Mouse (Mus musculus) CH12.LX (cell line): ENCODE measurements around the gene Pappa2. TPM values are rescaled to one million over a fixed set of nuclear protein-coding genes. Genes with fewer than 3 reads are reported as not detected.

Experiments
- DNase-seq: peaks from one replicate; pipeline ENCODE4 v3.0.0-alpha.2; 2013; ENCODE audit errors: extremely low read depth
- H3K27ac ChIP-seq: 2 replicates; pipeline ENCODE4 v1.5.1; 2012; ENCODE audit warnings: low read depth, mild to moderate bottlenecking, control low read depth, moderate library complexity; ENCODE audit not compliant: insufficient read depth
- H3K27me3 ChIP-seq: replicated peaks from 2 replicates; pipeline ENCODE3; 2012; ENCODE audit warnings: inconsistent platforms
- H3K36me3 ChIP-seq, 2 experiments: replicated peaks in 1 of 2; 2 replicates each; pipeline versions ENCODE3 to v1.6.1; 2012; ENCODE audit warnings: inconsistent platforms in 1 of 2, low read length in 1 of 2, mild to moderate bottlenecking in 1 of 2, mixed read lengths in 1 of 2, moderate library complexity in 1 of 2; ENCODE audit not compliant: control insufficient read depth in 1 of 2, insufficient read depth in 1 of 2
- H3K4me1 ChIP-seq, 2 experiments: 2 replicates each; pipeline ENCODE4 v1.6.1; 2012; ENCODE audit warnings: inconsistent platforms in 1 of 2, moderate library complexity in 1 of 2; ENCODE audit not compliant: insufficient read depth in 2 of 2, control insufficient read depth in 1 of 2
- H3K4me2 ChIP-seq: 2 replicates; pipeline ENCODE4 v1.6.1; 2012; ENCODE audit warnings: low read depth, mild to moderate bottlenecking, control low read depth; ENCODE audit not compliant: poor library complexity, insufficient read depth, severe bottlenecking
- H3K4me3 ChIP-seq, 3 experiments: fragments of 150-350 bp in 1 of 3; sonication (generic) in 1 of 3; replicated peaks in 1 of 3; 2 replicates each; pipeline versions ENCODE3 to v1.5.1; 2011 to 2012; ENCODE audit warnings: low read depth in 2 of 3, low read length in 2 of 3, mild to moderate bottlenecking in 2 of 3, moderate library complexity in 2 of 3, control low read depth in 1 of 3, improper control_type of control experiment in 1 of 3, inconsistent platforms in 1 of 3, mixed read lengths in 1 of 3; ENCODE audit not compliant: poor library complexity in 1 of 3
- H3K79me2 ChIP-seq: replicated peaks from 2 replicates; pipeline ENCODE4 v1.6.1; 2012; ENCODE audit warnings: mild to moderate bottlenecking, moderate library complexity; ENCODE audit not compliant: control insufficient read depth, poor library complexity, insufficient read depth, severe bottlenecking; ENCODE audit errors: extremely low read depth
- H3K9ac ChIP-seq: 2 replicates; pipeline ENCODE4 v1.6.1; 2012; ENCODE audit warnings: low read depth, mild to moderate bottlenecking, control low read depth, moderate library complexity; ENCODE audit not compliant: insufficient read depth
- H3K9me3 ChIP-seq: replicated peaks from 2 replicates; pipeline ENCODE3; 2012; ENCODE audit warnings: low read length, inconsistent platforms, mixed read lengths
- BHLHE40 ChIP-seq: IDR thresholded peaks from 2 replicates; pipeline ENCODE4 v1.6.1; 2011; ENCODE audit warnings: mild to moderate bottlenecking, low read depth, low read length, improper control_type of control experiment
- CHD2 ChIP-seq: IDR thresholded peaks from 2 replicates; pipeline ENCODE4 v1.6.1; 2011; ENCODE audit warnings: low read length, improper control_type of control experiment
- CTCF ChIP-seq, 2 experiments: IDR thresholded peaks in 1 of 2; conservative IDR thresholded peaks in 1 of 2; 2 replicates each; pipeline ENCODE4 v1.5.1; 2011 to 2012; ENCODE audit warnings: low read depth in 2 of 2, low read length in 2 of 2, improper control_type of control experiment in 1 of 2, inconsistent platforms in 1 of 2, mild to moderate bottlenecking in 1 of 2, moderate library complexity in 1 of 2
- ELF1 ChIP-seq: IDR thresholded peaks from 2 replicates; pipeline ENCODE4 v1.6.1; 2014; ENCODE audit warnings: low read depth, mild to moderate bottlenecking, inconsistent platforms, low read length, improper control_type of control experiment
- EP300 ChIP-seq: IDR thresholded peaks from 2 replicates; pipeline ENCODE4 v1.6.1; 2011; ENCODE audit warnings: low read length, improper control_type of control experiment
- ETS1 ChIP-seq: conservative IDR thresholded peaks from 2 replicates; pipeline ENCODE4 v1.6.1; 2012; ENCODE audit warnings: low read depth, mild to moderate bottlenecking, inconsistent platforms, low read length, improper control_type of control experiment, moderate library complexity
- MAX ChIP-seq: IDR thresholded peaks from 2 replicates; pipeline ENCODE4 v1.6.1; 2011; ENCODE audit warnings: low read length, improper control_type of control experiment
- MEF2A ChIP-seq: IDR thresholded peaks from 2 replicates; pipeline ENCODE4 v1.6.1; 2014; ENCODE audit warnings: low read depth, mild to moderate bottlenecking, inconsistent platforms, low read length, improper control_type of control experiment, borderline replicate concordance
- MXI1 ChIP-seq: IDR thresholded peaks from 2 replicates; pipeline ENCODE4 v1.6.1; 2011; ENCODE audit warnings: mild to moderate bottlenecking, low read depth, low read length, improper control_type of control experiment
- MYC ChIP-seq: IDR thresholded peaks from 2 replicates; pipeline ENCODE4 v1.6.1; 2011; ENCODE audit warnings: low read depth, mild to moderate bottlenecking, improper control_type of control experiment, low read length
- POLR2A ChIP-seq: IDR thresholded peaks from 2 replicates; pipeline ENCODE4 v1.6.1; 2011; ENCODE audit warnings: low read depth, mild to moderate bottlenecking, improper control_type of control experiment, low read length
- RAD21 ChIP-seq: IDR thresholded peaks from 2 replicates; pipeline ENCODE4 v1.6.1; 2011; ENCODE audit warnings: low read depth, mild to moderate bottlenecking, low read length, improper control_type of control experiment, moderate library complexity
- RCOR1 ChIP-seq: conservative IDR thresholded peaks from 2 replicates; pipeline ENCODE4 v1.6.1; 2012; ENCODE audit warnings: low read depth, mild to moderate bottlenecking, inconsistent platforms, low read length, improper control_type of control experiment
- SIN3A ChIP-seq: IDR thresholded peaks from 2 replicates; pipeline ENCODE4 v1.6.1; 2012; ENCODE audit warnings: low read length, improper control_type of control experiment, inconsistent platforms
- SMC3 ChIP-seq: IDR thresholded peaks from 2 replicates; pipeline ENCODE4 v1.6.1; 2011; ENCODE audit warnings: low read depth, low read length, improper control_type of control experiment
- TBP ChIP-seq: conservative IDR thresholded peaks from 2 replicates; pipeline ENCODE4 v1.6.1; 2011; ENCODE audit warnings: low read depth, low read length, improper control_type of control experiment
- TCF12 ChIP-seq: IDR thresholded peaks from 2 replicates; pipeline ENCODE4 v1.6.1; 2014; ENCODE audit warnings: low read depth, mild to moderate bottlenecking, inconsistent platforms, low read length, improper control_type of control experiment
- ZNF384 ChIP-seq: IDR thresholded peaks from 2 replicates; pipeline ENCODE4 v1.6.1; 2012; ENCODE audit warnings: low read depth, low read length, improper control_type of control experiment, inconsistent platforms
- dilution Hi-C: fragments of 300-500 bp; cut with MboI; formaldehyde crosslinking; loops from 2 replicates; pipeline ENCODE4 v1.14.3; 2020; ENCODE audit warnings: low sequenced_read_pairs; ENCODE audit not compliant: extremely low pct_unique_long_range_greater_than_20kb, extremely low pct_ligation_motif_present
- in situ Hi-C: fragments of 300-500 bp; cut with MboI; formaldehyde crosslinking; loops from 3 replicates; pipeline ENCODE4 v1.14.3; 2019; ENCODE audit warnings: low sequenced_read_pairs, low pct_ligation_motif_present, low pct_unique_long_range_greater_than_20kb, mixed read lengths
- polyA plus RNA-seq: library from polyadenylated mRNA; unstranded; fragments of >175 nt; gene quantifications from 2 replicates; pipeline ENCODE4 v1.2.1, GENCODE M21; 2012; ENCODE audit warnings: low read depth; ENCODE audit not compliant: insufficient read length
- total RNA-seq, 2 experiments: library from RNA; depleted of rRNA; stranded (reverse); fragments of 300-350 nt in 1 of 2; fragments of >200 nt in 1 of 2; gene quantifications; 2 replicates each; pipeline ENCODE4 v1.2.3; 2012 to 2014

Gene Pappa2
- total and polyA plus RNA-seq, 3 experiments = 0.17 to 1.3 (median 0.20) TPM

GRCm38 (mm10) chr1:158697859-158698569 lies 282.3 kb downstream of the Pappa2 start:
- TF ChIP-seq RAD21 (no peak), ETS1 (no peak), BHLHE40 (peak; percentile 32; the same call in 1 of the 2 replicates)
- dilution Hi-C loops = no loop called here
- H3K79me2 ChIP-seq = no peaks in the 10 kb centered on the region
- DNase-seq = no peak
- in situ Hi-C loops = no loop called here
- no peaks in the 10 kb centered on the region for H3K27me3 ChIP-seq
- H3K36me3 ChIP-seq = no peaks in the 10 kb centered on the region
- H3K4me2 ChIP-seq = no peak overlapping the region
- no peaks in the 10 kb centered on the region for H3K9me3 ChIP-seq
- no peak overlapping the region for H3K4me3 ChIP-seq
- no peak overlapping the region for H3K27ac ChIP-seq
- H3K9ac ChIP-seq = no peak overlapping the region
- peaks cover under 1 to 12% of the 10 kb centered on the region in 2 experiments; a peak in 2 of 4 replicates for H3K4me1 ChIP-seq

GRCm38 (mm10) chr1:158697423-158697822 lies 282.9 kb downstream of the Pappa2 start:
- Histone ChIP-seq H3K4me3 (no peak overlapping the region), H3K36me3 (no peaks in the 10 kb centered on the region), H3K27ac (no peak overlapping the region), H3K4me2 (no peak overlapping the region), H3K4me1 (peaks cover 0 to 12% of the 10 kb centered on the region in 2 experiments; a peak in 2 of 4 replicates), H3K9ac (no peak overlapping the region), H3K79me2 (no peaks in the 10 kb centered on the region), H3K27me3 (no peaks in the 10 kb centered on the region), H3K9me3 (no peaks in the 10 kb centered on the region)
- no peak for DNase-seq
- dilution Hi-C loops = no loop called here
- in situ Hi-C loops = no loop called here
- TF ChIP-seq MAX (peak; percentile 51; the same call in 1 of the 2 replicates), CTCF (conservative IDR thresholded peaks at IDR 0.05 in 1 of 2, IDR thresholded peaks at IDR 0.05 in 1 of 2; ENCODE audit: low read depth in 2 of 2, low read length in 2 of 2) (peak in 1 of 2 experiments; percentile 39; a peak in 2 of 4 replicates), MXI1 (no peak), MYC (peak; percentile 80; the same call in 1 of the 2 replicates), CHD2 (no peak)

DNA sequence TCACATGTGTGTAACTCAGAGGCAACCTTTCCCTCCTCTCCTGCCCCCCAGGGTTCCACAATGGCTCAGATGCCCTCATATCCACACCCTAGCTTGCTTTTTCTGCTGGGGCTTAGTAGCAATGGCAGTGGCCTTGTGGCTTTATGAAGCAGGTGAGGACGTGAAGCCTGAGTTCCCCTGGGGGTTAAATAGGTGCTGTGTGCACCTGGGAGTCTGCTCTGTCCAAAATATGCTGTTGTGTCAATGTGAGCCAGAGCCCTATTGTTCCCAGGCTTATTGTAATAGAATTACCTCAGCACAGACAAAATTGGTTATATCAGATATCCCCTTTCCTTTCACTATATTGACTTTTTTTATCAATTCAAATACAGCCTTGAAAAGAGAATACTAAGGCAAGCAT lies 292.6 kb downstream of the Pappa2 start:
- DNase-seq = no peak
- in situ Hi-C loops (no loop called here), dilution Hi-C loops (no loop called here)
- Histone ChIP-seq H3K36me3 (no peaks in the 10 kb centered on the region), H3K79me2 (no peaks in the 10 kb centered on the region), H3K9me3 (no peaks in the 10 kb centered on the region), H3K4me1 (no peaks in the 10 kb centered on the region), H3K9ac (no peak overlapping the region), H3K27ac (no peak overlapping the region), H3K4me3 (no peak overlapping the region), H3K27me3 (no peaks in the 10 kb centered on the region), H3K4me2 (no peak overlapping the region)
- TF ChIP-seq MXI1 (no peak), MYC (no peak), POLR2A (no peak), TBP (no peak), EP300 (no peak), TCF12 (no peak), SIN3A (no peak), RCOR1 (no peak), ZNF384 (no peak), MAX (no peak), MEF2A (no peak), ELF1 (no peak), SMC3 (no peak), ETS1 (no peak)
